Mouse (Mus musculus): ENCODE data around the gene Dctpp1. TPM values are rescaled to one million over a fixed set of nuclear protein-coding genes. Genes with fewer than 3 reads are reported as not detected.
A peak's percentile ranks its signal among the peaks of the same experiment; 100 is the strongest.

Dctpp1 gene
- polyA plus RNA-seq, 1 experiment from 2014 or later = 130 TPM

- H3K27me3 ChIP-seq (replicated peaks) = no peaks in the 10 kb centered on the region
- WGBS = 1% methylated on average over 53 of the region's 56 CpGs
- H3K27ac ChIP-seq = 0 out of 2 replicates have a peak within 1 kb of the TSS, but pooled peaks have one; percentile 55
- no peaks in the 10 kb centered on the region for H3K9me3 ChIP-seq
- H3K4me2 ChIP-seq (replicated peaks) = peak within 1 kb of the TSS; percentile 90
- H3K9ac ChIP-seq = peak within 1 kb of the TSS; percentile 87
- ATAC-seq (ENCODE audit: low FRiP score, low read depth) = peak; percentile 94
- H3K36me3 ChIP-seq = peaks cover 15% of the 10 kb centered on the region
- H3K4me3 ChIP-seq = peak within 1 kb of the TSS; percentile 62
- peaks cover 19% of the 10 kb centered on the region for H3K4me1 ChIP-seq
These were observed 16.4 kb downstream of the Dctpp1 start, which contains the start of gene Zfp771 for GRCm38 (mm10) chr7:127243870-127244657. TSS of gene Zfp771 (plus strand) at chr7:127244274.

- no peaks in the 10 kb centered on the region for H3K9me3 ChIP-seq
- no peak overlapping the region; the same call in 1 of the 2 replicates for H3K4me3 ChIP-seq
- H3K27ac ChIP-seq = no peak overlapping the region
- ATAC-seq (ENCODE audit: low FRiP score, low read depth) = no peak
- peaks cover 19% of the 10 kb centered on the region for H3K4me1 ChIP-seq
- 0 out of 2 replicates have a peak overlapping the region, but pooled peaks have one; percentile 87 for H3K9ac ChIP-seq
- H3K4me2 ChIP-seq (replicated peaks) = peak overlapping the region; percentile 90
- peaks cover 22% of the 10 kb centered on the region for H3K36me3 ChIP-seq
- 35% methylated on average over 2 of the region's 2 CpGs for WGBS
- no peaks in the 10 kb centered on the region for H3K27me3 ChIP-seq (replicated peaks)
These were observed 17.1 kb downstream of the Dctpp1 start for GRCm38 (mm10) chr7:127243361-127243867.

GRCm38 (mm10) chr7:127234777-127235176, 25.7 kb downstream of the Dctpp1 start:
- Histone ChIP-seq H3K9ac (no peak overlapping the region; the same call in 1 of the 2 replicates), H3K4me3 (no peak overlapping the region)

GRCm38 (mm10) chr7:127233765-127234164, 26.7 kb downstream of the Dctpp1 start:
- WGBS = 6% methylated on average over 9 of the region's 9 CpGs
- Histone ChIP-seq H3K27me3 (replicated peaks) (no peaks in the 10 kb centered on the region), H3K9me3 (no peaks in the 10 kb centered on the region), H3K4me2 (replicated peaks) (peak overlapping the region; percentile 86), H3K4me1 (peaks cover 30% of the 10 kb centered on the region), H3K4me3 (peak overlapping the region; percentile 90), H3K27ac (peak overlapping the region; percentile 98; the same call in 1 of the 2 replicates), H3K9ac (peak overlapping the region; percentile 96), H3K36me3 (peaks cover 60% of the 10 kb centered on the region)
- ATAC-seq (ENCODE audit: low FRiP score, low read depth) = no peak

More at GRCm38 (mm10) chr7:127234777-127235176, 25.7 kb downstream of the Dctpp1 start:
- Histone ChIP-seq H3K36me3 (peaks cover 57% of the 10 kb centered on the region), H3K27me3 (replicated peaks) (no peaks in the 10 kb centered on the region), H3K4me2 (replicated peaks) (peak overlapping the region; percentile 86), H3K9me3 (no peaks in the 10 kb centered on the region), H3K27ac (no peak overlapping the region), H3K4me1 (peaks cover 29% of the 10 kb centered on the region)
- 94% methylated on average over 2 of the region's 2 CpGs for whole genome bisulfite sequencing
- ATAC-seq (ENCODE audit: low FRiP score, low read depth) = no peak

GRCm38 (mm10) chr7:127233368-127233749, 27.1 kb downstream of the Dctpp1 start:
- peaks cover 56% of the 10 kb centered on the region for H3K36me3 ChIP-seq
- H3K9me3 ChIP-seq = no peaks in the 10 kb centered on the region
- H3K9ac ChIP-seq = peak overlapping the region; percentile 96
- H3K27me3 ChIP-seq (replicated peaks) = no peaks in the 10 kb centered on the region
- peak overlapping the region; percentile 86 for H3K4me2 ChIP-seq (replicated peaks)
- peak overlapping the region; percentile 90 for H3K4me3 ChIP-seq
- H3K4me1 ChIP-seq = peaks cover 30% of the 10 kb centered on the region
- under 1% methylated on average over 27 of the region's 27 CpGs for WGBS
- peak; percentile 52 for ATAC-seq (ENCODE audit: low FRiP score, low read depth)
- H3K27ac ChIP-seq = peak overlapping the region; percentile 98

GRCm38 (mm10) chr7:127232622-127233367, 27.7 kb downstream of the Dctpp1 start, which contains the start of the genes Zfp553 and Sept1:
TSS of gene Zfp553 (plus strand) at chr7:127233061.
TSS of gene Sept1 (minus strand) at chr7:127233130.
- H3K4me2 ChIP-seq (replicated peaks) = peak within 1 kb of the TSS; percentile 86
- peaks cover 50% of the 10 kb centered on the region for H3K36me3 ChIP-seq
- no peaks in the 10 kb centered on the region for H3K27me3 ChIP-seq (replicated peaks)
- H3K4me1 ChIP-seq = peaks cover 30% of the 10 kb centered on the region
- H3K9me3 ChIP-seq = no peaks in the 10 kb centered on the region
- H3K4me3 ChIP-seq = peak within 1 kb of the TSS; percentile 90
- H3K27ac ChIP-seq = peak within 1 kb of the TSS; percentile 98
- ATAC-seq (ENCODE audit: low FRiP score, low read depth) = peak; percentile 91
- H3K9ac ChIP-seq = peak within 1 kb of the TSS; percentile 96
- under 1% methylated on average over 64 of the region's 64 CpGs for WGBS

- Histone ChIP-seq H3K4me1 (peaks cover 30% of the 10 kb centered on the region), H3K4me2 (replicated peaks) (peak overlapping the region; percentile 86), H3K9ac (peak overlapping the region; percentile 96), H3K27me3 (replicated peaks) (no peaks in the 10 kb centered on the region), H3K27ac (peak overlapping the region; percentile 98), H3K4me3 (peak overlapping the region; percentile 90), H3K9me3 (no peaks in the 10 kb centered on the region), H3K36me3 (peaks cover 42% of the 10 kb centered on the region)
- no peak for ATAC-seq (ENCODE audit: low FRiP score, low read depth)
- WGBS = 10% methylated on average over 20 of the region's 20 CpGs
These were observed 28.5 kb downstream of the Dctpp1 start for GRCm38 (mm10) chr7:127231826-127232621.

- Histone ChIP-seq H3K36me3 (peaks cover 36% of the 10 kb centered on the region), H3K9ac (peak overlapping the region; percentile 96), H3K4me1 (peaks cover 30% of the 10 kb centered on the region), H3K27ac (no peak overlapping the region), H3K4me3 (peak overlapping the region; percentile 90), H3K4me2 (replicated peaks) (peak overlapping the region; percentile 86), H3K9me3 (no peaks in the 10 kb centered on the region), H3K27me3 (replicated peaks) (no peaks in the 10 kb centered on the region)
- ATAC-seq (ENCODE audit: low FRiP score, low read depth) = no peak
- 63% methylated on average over 2 of the region's 3 CpGs for WGBS
These were observed 29.1 kb downstream of the Dctpp1 start for GRCm38 (mm10) chr7:127231376-127231775.

- Histone ChIP-seq H3K36me3 (peaks cover 19% of the 10 kb centered on the region), H3K27ac (no peak overlapping the region), H3K4me2 (replicated peaks) (no peak overlapping the region), H3K27me3 (replicated peaks) (no peaks in the 10 kb centered on the region), H3K9me3 (no peaks in the 10 kb centered on the region), H3K9ac (no peak overlapping the region), H3K4me1 (peaks cover 21% of the 10 kb centered on the region), H3K4me3 (no peak overlapping the region)
- no peak for ATAC-seq (ENCODE audit: low FRiP score, low read depth)
- 66% methylated on average over 4 of the region's 4 CpGs for WGBS
These were observed 31.8 kb downstream of the Dctpp1 start for GRCm38 (mm10) chr7:127228615-127229303.

- H3K27me3 ChIP-seq (replicated peaks) = no peaks in the 10 kb centered on the region
- no peak overlapping the region for H3K4me2 ChIP-seq (replicated peaks)
- H3K4me1 ChIP-seq = peaks cover 6% of the 10 kb centered on the region
- H3K27ac ChIP-seq = no peak overlapping the region
- no peak for ATAC-seq (ENCODE audit: low FRiP score, low read depth)
- peaks cover 16% of the 10 kb centered on the region for H3K36me3 ChIP-seq
- no peaks in the 10 kb centered on the region for H3K9me3 ChIP-seq
- 90% methylated on average over 11 of the region's 11 CpGs for WGBS
- H3K9ac ChIP-seq = no peak overlapping the region
- no peak overlapping the region for H3K4me3 ChIP-seq
These were observed 35.1 kb downstream of the Dctpp1 start for GRCm38 (mm10) chr7:127225147-127225995.

Data from neural tube, embryonic 12.5 days (tissue).